Mouse (Mus musculus): ENCODE results near the gene Slamf9.
A peak's percentile ranks its signal among the peaks of the same experiment; 100 is the strongest.

Slamf9 gene

DNA sequence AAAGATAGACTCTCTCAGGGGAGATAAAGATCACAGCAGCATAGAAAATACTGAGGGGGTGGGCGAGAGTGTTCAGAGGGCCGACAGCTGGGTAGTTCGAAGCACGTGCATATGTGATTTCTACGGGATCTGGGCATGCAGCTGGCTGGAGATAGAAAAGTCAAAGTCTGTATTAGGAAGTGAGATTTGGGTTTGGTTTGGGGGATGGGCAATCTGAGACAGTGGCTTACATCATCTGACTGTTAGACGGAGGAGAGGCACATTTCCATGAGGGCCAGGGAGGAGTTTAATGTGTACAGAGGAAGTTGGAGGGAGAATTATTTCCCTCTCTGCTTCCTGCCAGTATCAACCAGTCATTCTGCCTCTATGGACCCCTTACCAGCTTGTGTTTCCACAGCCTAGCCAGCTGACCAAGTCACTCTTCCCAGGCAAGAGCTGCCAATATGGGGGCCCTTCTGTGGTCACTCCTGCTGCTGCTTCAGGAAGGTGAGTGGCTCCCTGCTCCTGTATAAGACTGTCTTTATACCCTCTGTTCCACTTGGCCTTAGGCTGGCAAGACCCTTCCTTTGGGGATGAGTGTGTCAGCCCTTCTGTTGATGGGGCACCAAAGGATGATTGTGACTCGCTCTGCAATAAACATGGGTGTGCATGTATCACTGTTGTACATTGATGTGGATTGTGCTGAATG is at the start of gene Slamf9:
TSS of gene Slamf9 (plus strand) at position 305 of the 688 bp plus-strand sequence.
- no peak for DNase-seq (ENCODE audit: low read depth, low spot score)

DNA sequence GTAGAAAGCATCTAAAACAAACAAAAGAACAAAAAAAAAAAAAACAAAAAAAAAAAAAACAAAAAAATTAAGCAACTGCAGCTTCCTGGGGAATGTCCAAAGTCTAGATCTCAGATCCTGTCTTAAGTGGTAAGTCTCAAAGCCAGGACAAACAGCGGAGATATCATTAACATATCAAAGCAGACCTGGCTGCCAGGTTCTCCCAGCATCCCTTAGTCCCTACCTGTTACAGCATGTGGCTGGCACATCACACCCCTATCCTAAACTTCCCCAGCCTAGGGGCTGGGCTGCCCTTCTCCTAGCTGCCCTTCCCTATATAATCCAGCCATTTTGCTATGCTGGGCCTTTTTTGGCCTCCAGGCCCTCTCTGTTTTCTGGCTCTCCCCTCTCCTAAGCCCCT is 48.7 kb upstream of the Slamf9 start:
- peak; percentile 32 for DNase-seq (ENCODE audit: low read depth, low spot score)

DNA sequence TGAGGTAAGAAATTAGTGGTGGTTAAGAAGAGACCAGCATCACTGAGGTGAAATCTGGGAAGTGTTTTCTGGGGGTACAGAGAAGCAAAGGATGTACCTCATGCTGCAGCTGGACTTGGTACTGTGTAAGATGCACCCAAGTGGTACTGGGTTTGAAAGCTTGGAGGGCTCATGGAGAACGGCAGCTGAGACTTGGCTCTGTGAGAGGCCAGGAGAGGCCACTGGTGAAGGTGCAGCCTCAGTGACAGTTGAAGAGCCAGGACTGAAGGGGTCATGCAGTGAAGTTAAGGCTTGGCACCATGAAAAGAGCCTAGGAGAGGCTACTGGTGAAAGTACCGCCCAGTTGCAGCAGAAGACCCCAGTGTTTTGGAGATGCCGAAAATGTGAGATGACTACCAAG is 47.3 kb upstream of the Slamf9 start:
- DNase-seq (ENCODE audit: low read depth, low spot score): no peak

DNA sequence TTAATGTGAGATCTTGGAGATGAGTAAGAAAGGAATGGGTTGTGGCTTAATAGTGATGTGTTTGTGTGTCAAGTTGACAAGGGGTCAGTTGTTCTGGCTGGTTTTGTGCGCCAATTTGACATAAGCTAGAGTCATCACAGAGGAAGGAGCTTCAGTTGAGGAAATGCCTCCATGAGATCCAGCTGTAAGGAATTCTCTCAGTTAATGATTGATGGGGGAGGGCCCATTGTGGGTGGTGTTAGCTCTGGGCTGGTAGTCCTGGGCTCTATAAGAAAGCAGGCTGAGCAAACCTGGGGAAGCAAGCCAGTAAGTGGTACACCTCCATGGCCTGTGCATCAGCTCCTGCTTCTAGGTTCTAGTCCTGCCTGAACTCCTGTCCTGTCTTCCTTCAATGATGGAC is 46.5 kb upstream of the Slamf9 start:
- DNase-seq (ENCODE audit: low read depth, low spot score): no peak

DNA sequence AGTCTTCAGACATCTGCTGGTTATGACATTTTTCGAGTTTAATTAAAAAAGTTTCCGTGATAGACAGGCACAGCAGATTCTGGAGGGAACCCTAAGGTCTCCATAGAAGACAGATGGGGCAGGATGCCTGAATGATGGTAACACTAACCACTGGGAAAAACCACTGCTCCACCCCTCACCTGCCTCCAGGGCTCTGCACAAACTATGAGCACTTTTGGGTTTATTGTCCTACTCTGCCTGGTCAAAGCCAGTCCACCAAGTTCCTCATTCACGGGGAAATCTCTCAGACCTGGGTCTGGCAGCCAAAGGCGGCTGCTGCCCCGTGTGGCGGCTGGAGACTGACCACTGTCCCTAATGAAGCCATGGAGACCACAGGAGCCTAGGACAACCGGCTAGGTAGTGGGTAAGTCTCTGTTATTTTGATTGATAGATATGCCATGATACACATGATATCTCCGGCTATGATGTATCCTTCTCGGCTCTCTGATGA is 44.4 kb upstream of the Slamf9 start:
- no peak for DNase-seq (ENCODE audit: low read depth, low spot score)

DNA sequence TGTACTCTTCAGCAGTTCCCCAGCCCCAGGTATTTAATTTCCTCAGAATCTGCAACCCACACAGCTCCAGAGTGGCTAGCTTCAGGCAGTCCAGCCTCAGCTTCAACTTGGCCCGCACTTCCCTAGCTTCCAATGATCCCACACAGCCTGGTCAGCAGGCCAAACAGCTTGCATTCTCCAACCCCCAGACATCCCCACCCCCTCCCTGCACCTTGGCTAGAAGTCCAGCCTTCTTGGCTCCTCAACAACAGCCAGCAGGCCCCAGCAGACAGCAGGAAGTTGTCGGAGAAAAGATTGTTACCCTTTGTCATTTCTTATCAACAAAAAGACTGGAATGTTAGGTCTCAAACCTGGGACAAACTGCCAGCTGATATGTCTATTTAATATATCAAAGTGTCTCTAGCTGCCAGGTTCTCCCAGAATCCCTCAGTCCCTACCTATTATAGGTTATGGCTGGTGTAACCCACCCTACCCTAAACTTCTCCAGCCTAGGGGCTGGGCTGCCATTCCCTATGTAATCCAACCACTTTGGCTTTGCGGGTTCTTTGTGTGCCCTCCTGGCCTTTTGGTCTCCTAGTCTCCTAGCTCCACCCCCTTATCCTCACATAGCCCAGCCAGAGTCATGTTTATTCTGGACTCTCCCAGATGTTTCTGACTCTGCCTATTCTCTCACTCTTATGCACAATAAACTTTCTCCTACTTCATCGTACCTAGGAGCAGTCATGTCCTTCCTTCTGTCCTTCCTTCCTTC is 43.1 kb upstream of the Slamf9 start:
- no peak for DNase-seq (ENCODE audit: low read depth, low spot score)

DNA sequence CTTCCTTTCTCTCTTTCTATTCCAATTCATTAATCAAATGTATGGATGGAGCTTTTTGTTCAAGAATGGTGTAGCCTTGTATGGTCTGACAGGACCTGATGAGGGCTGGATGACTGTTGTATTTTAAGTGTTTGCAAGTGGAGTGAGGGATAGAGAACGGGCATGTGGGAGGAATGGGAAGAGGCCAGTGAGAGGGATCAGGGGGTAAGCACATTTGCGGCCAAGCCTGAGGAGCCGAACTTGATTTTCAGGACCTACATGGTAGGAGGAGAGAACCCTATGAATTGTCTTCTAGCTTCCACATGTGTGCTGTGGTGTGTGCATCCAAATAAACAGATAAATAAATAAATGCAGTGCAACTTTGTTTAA is 42.6 kb upstream of the Slamf9 start:
- DNase-seq (ENCODE audit: low read depth, low spot score): no peak

DNA sequence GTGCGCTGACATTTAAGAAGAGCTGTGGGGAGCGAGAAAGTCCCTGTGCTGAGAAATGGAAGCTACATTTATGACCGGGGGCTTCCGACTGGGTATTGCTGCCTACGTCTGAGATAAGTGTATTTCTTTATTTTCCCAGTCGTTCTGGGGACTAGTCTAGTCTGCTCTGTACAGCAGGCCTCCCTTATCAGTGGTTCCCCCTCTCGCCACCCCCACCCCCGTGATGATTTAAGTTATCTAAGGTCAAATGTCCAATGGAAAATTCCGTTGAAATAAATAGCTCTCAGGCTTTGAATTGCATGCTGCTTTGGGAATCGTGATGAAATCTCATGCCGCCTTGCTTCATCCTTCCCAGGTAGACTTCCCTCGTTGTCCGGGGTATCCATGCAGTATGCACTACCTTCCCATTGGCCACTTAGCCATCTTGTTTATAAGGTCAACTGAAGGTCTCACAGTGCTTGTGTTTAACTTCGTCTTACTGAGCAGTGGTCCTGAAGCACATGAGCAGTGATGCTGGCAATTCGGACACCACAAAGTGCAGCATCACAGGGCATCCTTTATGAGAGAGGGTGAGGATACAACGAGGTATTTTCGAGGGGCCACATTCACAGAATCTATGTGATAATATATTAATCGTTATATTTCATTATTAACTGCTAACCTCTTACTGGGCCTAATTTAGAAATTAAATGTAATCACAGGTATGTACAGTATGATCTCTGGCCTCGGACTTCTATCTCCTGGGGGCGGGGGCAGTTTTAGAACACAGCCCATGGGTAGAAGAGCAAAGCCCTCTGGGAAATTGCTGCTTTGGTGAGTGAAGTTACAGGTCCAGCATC is 41.9 kb upstream of the Slamf9 start:
- DNase-seq (ENCODE audit: low read depth, low spot score): no peak

DNA sequence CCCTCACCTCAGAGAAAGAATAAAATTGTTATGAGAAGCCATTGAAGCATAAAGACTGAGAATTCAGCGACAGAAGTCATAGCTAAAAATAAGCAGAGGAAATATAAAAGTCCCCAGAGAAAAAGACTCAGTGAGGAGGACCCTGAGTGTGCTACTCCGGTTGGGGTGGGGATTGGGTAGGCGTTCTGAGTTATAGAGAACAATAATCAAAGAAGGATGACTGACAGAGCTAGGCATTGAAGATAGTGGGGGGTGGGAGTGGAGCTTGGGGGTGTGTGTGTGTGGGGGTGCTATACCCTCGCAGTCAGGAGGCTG is 41.4 kb upstream of the Slamf9 start:
- DNase-seq (ENCODE audit: low read depth, low spot score): no peak

DNA sequence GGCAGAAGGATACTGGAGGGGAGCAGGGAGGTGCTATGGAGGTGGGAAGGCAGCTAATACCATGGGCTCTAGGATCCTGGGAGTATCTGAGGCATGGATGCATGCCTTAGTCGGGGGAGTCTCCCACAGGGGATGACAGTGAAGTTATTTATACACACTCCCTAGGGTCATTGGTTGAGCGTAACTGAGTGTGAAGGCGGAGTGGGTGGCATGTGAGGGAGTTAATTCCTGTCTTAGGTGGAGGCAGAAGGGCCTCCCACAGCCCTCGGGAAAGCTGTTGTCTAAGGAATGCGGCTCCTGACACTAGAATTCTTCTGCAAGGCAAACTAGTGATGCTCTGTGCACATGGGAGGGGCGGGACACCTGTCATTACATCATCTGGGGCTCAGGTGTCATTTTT is 38.4 kb upstream of the Slamf9 start:
- peak; percentile 53 for DNase-seq (ENCODE audit: low read depth, low spot score)

DNA sequence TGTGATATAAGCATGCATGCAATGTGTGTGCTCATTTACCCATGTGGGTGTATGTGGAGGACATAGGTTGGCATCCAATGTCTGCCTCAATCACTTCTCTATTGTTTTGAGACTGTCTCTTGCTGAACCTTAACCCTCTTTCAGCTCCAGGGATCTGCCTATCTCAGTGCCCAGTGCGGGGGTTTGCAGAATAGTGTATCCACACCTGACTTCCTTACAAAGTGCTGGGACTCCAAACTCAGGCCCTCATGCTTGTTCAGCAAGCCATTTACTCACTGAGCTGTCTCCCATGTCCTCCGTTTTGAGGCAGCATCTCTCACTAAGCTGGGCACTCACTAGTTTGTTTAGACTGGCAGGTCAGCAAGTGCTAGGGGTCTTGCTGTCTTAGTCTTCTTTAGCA is 36.5 kb upstream of the Slamf9 start:
- DNase-seq (ENCODE audit: low read depth, low spot score): no peak

DNA sequence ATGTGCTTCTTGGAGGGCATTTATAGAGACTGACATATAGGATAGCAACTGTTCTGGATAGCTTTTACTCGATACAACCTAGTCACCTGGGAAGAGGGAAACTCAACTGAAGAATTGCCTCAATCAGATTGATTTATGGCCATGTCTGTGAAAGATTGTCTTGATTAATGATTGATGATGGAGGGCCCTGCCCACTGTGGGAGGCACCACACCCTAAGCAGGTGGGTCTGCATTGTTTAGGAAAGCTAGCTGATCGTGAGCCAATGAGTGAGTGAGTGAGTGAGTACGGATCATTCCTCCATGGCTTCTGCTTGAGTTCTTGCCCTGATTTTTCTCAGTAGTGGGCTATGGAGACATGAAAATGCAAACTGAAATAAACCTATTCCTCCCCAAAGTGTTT is 34.6 kb upstream of the Slamf9 start:
- DNase-seq (ENCODE audit: low read depth, low spot score): no peak

DNA sequence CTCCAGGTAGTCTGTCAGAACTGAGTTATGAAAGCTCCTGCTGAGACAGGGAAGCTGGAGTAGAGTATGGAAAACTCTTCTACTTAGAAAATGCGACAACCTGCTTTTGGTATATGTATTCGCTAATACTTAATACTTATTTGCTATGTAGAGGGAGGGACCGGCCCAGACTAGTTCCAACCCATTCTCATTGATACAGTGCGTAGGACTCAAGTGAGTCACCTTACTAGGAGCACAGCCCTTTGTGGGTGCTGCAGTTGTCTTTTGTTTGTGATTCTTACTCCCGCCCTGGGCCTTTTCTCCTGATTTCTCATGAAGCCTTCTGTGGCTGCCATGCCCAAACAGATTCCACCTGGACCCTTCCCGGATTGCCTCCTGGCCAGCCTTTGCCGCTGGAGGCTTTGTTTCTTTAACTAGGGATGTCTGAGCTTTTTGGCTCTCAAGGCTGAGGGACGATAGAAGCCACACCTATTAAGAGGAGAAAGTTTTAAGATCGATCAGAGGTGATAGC is 33.2 kb upstream of the Slamf9 start:
- DNase-seq (ENCODE audit: low read depth, low spot score): no peak

DNA sequence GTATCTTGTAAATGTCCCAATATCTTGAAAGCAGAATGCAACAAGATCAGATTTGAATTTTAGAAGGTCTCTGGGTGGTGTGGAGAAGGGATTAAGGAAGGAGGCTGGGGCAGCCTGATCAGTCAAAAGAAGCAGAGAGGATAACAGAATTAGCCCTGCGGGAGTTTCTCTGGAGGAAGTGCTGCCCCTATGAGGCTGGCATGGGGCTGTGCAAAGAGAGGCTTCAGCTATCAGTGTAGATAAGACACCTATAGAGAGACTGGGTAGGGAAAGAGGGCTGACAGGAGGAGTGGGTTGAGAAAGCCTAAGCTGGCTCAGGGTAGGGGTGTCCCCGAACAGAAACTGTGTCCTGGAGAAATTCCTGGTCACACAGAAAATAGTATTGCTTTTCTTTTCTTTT is 24.9 kb upstream of the Slamf9 start:
- no peak for DNase-seq (ENCODE audit: low read depth, low spot score)

DNA sequence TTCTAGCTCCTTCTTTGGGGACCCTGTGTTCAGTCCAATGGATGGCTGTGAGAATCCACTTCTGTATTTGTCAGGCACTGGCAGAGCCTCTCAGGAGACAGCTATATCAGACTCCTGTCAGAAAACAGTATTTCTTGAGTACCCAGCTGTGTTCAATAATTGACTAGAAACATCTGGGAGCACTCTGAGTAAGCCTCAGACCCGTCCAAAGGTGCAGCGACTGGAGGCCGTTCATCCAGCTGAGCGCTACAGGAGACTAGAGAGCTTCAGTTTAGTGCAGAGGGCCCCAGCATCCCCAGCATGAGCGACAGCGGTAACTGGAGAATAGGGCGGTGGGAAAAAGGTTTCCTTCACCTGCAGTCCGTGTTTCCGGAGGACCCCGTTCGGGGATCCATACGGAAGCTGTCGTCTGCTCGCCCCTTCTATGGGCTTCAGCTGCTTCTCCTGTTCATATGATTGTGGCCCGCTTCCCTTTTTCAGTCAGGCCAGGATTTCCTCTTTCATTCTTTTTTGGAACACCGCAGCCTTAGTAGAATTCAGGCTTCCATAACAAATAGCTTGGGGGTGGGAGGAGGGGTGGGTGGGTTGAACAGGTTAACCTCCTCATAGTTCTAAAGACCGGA is 24.2 kb upstream of the Slamf9 start:
- DNase-seq (ENCODE audit: low read depth, low spot score): no peak

DNA sequence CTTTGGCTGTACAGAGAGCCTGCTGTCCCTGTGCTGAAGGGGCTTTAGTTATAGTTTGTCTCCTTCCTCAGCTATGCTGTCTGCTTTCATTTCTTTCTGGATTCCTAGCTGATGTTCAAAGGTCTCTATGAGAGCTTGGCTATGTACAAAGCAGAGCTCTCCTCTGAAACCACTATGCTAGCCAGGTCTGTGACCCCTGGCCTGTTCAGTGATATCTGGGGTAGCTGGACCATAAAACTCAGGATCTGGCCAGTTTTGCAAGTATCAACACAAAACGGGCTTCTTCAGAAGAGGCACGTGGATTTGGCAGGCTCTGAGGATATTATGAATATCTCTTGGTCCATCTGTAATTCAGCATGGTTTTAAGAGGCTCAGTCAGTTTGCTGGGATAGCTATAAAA is 22.2 kb upstream of the Slamf9 start:
- DNase-seq (ENCODE audit: low read depth, low spot score): no peak

DNA sequence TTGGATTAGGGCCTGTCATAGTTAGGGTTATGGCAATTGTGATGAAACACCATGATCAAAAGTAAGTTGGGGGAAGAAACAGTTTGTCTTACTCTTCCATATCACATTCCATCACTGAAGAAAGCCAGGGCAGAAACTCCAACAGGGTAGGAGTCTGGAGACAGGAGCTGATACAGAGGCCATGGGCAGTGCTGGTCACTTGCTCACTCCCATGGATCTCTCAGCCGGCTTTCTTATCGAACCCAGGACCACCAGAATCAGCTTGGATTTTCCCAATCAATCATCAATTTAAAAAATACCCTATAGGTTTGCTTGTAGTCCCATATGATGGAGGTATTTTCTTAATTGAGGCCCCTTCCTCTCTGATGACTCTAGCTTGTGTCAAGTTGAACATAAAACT is 21.3 kb upstream of the Slamf9 start:
- no peak for DNase-seq (ENCODE audit: low read depth, low spot score)

DNA sequence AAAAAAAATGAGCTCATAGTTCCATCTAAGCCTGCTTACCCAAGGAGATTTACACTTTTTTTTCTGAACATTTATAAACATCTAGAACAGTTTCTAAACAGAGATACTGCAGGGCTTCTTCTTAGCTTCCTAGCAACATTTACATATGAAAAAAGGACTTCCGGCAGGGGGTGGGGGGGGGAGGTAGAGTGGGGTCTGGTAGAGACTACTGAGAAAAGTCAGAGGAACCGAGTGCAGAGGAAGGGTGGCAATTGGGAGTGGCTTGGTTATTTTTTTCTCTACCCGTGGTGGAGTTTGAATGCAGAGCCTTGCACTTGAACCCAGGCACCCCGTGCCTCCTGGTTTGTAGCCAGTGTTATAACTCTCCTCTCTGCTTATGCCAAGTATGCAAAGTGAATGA is 19.7 kb upstream of the Slamf9 start:
- peak; percentile 81 for DNase-seq (ENCODE audit: low read depth, low spot score)

DNA sequence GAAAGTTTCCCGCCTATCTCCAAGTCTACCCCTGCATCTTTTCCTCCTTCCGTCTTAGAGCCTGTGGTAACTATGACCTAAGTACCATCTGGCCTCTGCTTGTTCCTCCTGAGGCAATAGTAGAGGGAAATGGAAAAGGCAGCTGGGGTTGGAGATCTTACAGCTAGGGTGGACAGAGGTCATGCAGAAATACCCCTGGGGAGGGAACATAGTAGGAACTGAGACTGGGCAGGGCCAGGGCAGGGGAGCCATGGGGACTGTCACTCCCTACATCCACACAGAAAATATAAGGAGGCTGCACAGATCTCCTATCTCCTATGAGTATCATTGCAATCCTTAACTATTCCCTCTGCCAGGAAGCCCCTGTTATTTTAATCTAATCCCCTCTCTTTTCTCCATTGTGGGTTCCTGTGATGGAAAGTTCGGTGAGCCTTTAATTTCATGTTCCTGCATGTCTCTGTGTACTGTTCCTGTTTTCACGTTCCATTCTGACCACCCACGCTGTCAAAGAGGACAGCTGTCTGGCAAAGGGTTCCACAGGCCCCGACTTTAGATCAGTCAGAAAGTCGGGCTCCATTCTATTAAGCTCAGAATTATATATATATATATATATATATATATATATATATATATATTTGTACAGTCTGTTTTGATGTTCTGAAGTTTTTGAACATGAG is 19.0 kb upstream of the Slamf9 start:
- no peak for DNase-seq (ENCODE audit: low read depth, low spot score)

DNA sequence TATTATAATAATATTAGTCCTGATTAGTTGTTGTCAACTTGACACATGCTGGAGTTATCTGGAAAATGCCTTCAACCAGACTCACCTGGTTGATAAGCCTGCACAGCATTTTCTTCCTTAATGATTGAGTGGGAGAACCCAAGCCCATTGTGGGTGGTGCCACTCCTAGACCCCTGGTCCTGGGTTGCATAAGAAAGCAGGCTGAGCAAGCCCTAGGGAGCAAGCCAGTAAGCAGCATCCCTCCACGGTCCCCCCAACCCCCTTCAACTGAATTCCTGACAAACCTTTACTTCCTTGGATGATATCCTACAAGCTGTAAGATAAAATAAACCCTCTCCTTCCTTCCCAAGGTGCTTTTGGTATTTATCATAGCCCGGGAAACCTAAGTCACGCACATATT is 18.0 kb upstream of the Slamf9 start:
- peak; percentile 90 for DNase-seq (ENCODE audit: low read depth, low spot score)

DNA sequence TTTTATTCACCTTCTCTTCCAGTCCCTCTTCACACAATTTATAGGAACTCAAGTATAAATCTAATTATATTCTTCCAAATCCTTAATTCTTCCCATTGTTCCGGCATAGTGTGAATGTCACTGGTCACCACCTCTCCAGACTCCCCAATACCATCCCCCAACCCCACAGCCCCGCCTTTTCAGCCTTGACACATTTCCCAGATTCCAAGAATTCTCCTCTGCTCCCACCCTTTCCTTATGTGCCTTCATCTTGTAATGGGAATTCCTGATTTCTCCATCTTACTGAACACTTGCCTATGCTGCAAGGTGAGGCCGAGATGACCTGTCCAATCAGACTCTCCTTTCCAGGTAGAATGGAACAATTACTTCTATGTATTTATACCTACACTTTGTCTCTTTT is 17.1 kb upstream of the Slamf9 start:
- peak; percentile 94 for DNase-seq (ENCODE audit: low read depth, low spot score)

Data from R1 (cell line).